Mouse (Mus musculus) CD4-positive helper T cell, adult 2 months (primary cell): Measurements from ENCODE around the gene Stpg1.

Source experiments
- DNase-seq: peaks from one replicate; pipeline ENCODE4 v3.0.0-alpha.2; 2012; ENCODE audit warnings: low read depth, missing footprints, low spot score

Gene Stpg1

DNA sequence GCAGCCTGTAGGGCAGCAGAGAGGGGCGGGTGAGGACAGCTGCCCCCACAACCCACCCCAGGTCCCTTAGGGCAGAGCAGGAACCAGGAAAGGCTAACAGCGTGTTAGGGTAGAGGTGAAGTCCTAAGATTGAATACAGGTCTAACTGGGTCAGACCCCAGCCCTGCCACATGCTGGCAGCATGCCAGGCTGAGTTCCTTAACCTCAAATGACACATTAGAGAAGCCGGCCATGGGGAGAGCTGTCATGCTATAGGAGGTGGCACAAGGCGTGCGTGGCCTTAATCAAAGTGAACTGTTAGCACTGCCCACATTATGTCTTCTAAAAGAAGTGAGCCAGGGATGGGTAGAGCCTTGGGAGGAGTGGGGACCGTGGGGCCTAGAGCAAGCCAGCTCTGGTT, 54.7 kb downstream of the Stpg1 start:
- DNase-seq, result no peak

DNA sequence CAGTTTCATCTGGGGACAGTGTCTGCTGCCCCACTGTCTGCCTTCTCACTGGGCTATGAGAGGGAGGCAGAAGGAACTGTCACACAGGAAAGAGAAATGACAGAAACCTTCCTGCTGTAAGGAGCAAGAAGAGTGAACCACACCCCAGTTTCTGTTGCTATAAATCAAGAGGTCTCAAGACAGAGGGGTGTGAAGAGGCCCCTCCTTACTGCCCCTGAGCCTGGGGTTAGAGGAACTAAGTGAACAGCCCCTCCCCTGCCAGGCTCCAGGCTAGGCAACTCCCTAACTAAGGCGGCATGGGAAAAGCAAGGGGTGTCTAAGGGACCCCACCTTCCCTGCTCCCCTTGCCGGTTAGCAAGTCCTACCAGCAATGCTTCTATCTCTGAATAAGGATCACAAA, 69.2 kb downstream of the Stpg1 start:
- DNase-seq, result no peak

DNA sequence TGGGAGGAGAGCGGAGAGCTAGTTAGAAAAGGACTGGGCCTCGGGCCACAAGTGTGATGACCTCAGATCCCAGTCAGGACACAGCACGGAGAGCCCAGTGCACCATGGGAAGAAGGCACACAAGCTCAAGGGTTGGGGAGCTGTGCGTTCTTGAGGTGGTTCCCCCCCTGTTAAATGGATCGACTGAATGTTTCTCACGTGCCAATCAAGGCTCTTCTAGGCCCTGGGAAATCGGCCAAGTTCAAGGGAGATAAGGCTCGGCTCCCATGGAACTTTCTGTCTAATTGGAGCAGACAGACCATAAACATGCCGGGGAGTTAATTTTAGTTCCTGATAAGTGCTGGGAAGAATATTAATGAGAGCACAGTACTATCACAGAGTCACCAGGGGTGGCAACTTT, 70.8 kb downstream of the Stpg1 start:
- no peak for DNase-seq

DNA sequence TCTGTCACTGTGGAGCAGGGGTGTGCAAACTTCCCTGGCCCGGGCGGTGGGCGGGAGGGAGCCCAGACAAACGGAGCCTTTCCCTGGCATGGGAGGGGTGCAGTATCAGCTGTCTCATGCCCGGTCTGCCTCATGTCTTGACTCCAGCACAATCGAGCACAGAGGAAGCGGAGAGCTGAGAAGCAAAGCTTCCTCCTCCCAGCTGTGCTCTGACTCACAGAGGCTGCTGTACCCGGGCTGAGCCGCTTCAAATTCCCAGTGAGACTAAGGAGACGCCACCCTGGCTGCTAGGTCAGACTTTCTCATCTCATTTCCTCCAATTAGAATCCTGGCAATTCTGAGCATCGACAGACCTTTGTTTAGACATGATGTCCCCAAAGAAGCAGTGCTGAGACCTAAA, 72.5 kb downstream of the Stpg1 start:
- DNase-seq, result no peak

DNA sequence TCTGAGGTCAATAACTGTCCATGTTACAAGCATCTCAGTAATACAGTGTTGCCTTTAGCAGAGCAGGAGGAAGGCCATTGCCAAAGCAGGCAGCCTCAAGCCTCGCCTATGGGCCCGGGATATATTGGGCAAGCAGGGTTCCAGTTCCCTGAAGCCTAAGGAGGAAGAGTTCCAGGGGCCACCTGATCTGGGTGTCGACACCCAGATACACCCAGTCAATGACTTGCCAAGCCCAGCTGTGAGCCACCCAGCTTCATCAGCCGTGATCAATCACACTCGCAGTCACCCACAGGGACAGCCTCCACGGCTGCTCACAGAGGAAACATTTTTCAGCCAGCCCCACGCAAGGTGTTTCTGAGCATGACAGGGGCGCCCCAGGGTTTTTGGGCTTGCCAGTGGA, 72.9 kb downstream of the Stpg1 start:
- DNase-seq, result no peak

DNA sequence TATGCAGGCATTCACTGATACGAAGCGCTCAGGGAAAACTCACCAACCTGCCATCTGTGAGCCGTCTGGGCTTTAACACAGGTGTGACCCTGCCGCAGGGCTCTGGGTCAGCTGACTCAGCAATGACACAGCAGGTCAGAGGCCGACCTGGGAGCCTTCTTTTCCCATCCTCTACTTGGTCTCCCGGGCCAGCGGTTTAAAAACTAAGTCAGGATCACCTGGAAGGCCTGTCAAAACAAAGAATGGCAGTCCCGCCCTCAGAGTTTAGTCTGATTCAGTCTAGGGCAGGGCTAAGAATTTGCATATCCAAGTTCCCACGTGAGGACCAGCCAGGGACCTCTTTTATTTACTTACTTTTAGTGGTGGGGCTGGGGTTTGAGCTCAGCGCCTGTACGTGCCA, 74.6 kb downstream of the Stpg1 start:
- no peak for DNase-seq

DNA sequence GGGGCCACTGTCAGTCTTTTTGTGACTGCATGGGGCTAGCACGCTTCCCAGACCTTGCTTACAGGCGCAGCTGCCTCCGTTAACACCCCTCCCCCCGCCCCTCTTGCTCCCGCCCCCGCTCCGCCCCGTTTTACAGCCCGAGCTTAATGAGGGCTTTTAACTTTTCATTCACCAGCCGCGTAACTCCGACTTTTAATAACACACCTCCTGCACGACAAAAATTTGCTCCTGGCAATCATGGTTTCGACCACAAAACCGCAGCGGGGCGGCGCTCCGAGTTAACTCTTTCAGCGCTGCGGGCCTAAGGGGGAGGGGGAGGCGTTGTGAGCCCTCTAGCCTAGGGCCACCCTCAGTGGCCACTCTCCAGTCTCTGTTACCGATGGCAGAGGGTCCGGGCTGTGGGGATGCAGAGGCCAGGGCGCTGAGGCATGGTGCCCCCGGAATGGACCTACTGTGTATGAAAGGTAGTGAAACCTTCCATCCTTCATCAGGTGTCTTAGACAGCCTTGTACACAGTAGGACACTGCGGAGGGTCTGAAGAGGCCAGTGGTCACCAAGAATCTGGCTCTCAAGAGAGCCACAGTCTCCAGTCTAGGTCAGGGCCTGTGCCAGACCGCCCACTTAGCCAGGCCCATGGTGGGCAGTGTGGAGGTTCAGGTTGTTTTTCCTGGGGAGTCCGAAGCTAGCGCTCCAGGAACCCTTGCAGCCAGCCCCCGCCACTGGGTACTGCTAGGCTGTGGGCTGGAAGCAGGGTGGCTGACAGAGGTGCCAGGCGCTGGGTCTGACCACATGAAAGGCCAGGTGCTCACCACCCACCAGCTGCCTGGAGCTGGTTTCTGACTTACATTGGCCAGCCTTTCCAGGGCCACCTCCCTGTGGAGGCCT, 75.8 kb downstream of the Stpg1 start:
- peak; percentile 72 for DNase-seq

DNA sequence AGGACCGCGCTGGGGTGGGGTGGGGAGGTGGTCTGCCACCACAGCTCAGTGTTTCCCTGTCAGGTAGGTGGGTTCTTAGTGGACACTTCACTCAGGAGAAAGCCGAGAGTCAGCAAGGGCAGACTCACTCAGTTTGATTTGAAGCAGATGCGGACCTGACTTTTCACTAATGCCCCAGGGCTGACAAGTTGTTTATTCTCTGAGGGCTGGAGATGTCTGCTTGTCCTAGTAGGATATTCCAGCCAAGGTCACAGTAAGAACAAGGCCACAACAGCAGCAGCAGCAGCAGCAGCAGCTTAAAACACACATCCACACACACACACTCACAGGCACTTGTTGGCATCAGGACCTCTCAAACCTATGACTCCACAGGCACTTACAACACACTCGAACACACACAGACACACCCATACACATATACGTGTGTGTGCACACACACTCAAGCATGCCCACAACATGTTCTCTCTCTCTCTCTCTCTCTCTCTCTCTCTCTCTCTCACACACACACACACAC, 76.5 kb downstream of the Stpg1 start:
- peak; percentile 32 for DNase-seq

DNA sequence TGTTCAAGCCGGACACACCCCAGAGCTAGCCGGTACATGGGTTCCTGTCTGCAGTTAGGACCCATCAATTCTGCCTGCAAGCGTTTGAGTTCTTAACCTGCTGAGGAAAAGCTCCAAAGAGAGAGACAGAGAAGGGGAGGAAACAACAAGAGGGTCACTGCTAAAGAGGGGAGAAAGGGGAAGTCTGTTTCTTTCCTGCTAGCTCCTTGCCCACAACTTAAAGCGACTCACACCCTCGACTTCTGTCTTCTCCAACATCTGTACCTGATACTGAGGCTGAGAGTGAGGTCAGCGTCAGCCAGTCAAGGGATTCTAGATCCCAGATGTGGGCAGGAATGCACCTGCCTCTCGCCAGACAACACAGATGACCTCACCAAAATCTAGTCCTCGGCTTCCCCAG, 77.7 kb downstream of the Stpg1 start:
- no peak for DNase-seq

DNA sequence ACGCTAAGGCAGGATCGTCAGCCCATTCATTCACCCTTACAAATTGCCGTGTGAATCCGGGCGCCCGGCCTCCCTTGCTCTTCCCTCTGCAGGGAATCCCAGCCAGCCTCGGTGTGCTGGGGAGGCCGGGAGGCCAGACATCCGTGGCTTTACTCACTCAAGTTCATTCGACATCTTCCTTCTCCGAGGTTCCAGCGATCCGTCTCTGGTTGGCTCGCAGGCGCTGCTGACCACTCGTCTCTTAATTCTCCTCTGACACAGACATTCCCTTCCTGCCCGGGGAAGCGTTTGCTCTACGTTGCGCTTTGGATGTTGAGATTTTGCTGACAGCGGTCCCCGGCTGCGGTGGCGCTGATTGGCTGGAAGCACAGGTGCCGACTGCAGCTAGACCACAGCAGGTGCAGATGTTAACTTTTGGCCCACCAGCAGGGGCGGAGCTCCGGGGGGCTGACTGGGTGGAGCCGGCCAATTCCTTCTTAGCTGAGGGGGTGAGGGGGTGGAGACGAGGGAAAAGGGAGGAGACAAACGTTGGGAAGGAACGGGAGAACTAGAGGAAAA, 78.7 kb downstream of the Stpg1 start, which contains the start of gene Grhl3:
Gene Grhl3, minus strand, starts transcription at position 380 of the 558 bp plus-strand sequence.
- DNase-seq, result peak; percentile 34

DNA sequence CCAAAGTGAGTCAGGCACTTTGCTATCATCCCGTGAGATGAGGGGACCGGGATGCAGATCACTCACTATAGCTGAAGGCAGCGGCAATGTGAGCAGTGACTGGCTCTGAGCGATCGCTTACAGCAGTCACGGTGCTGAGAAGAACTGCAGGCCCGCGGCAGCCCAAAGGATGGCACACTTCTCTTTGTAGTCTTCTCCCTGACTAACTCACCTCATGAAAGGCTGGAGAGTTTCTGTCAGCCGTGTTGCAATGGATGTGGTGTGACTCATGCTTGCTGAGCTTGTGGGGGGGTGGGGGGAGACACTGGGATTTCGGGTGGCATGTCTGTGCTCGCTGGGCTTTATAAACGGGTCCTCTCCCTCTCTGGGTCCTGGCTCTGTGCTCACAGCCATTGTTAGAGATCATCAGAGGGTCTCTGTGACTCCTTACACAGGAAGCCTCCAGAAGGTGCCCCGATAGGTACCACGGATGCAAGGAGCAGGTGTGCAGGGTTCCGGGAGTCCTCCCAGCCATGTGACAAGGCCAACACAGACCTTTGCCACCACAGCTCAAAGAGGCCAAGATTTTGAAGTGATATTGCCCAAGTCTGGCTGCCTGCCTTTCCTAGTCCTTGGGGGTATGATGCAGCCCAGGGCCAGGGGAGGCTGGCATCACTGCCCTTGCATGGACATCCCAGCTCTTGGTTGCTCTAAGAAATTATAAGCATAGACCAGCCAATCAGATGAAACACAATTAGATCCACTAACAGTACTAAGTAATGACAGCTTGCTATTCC, 81.0 kb downstream of the Stpg1 start:
- no peak for DNase-seq

DNA sequence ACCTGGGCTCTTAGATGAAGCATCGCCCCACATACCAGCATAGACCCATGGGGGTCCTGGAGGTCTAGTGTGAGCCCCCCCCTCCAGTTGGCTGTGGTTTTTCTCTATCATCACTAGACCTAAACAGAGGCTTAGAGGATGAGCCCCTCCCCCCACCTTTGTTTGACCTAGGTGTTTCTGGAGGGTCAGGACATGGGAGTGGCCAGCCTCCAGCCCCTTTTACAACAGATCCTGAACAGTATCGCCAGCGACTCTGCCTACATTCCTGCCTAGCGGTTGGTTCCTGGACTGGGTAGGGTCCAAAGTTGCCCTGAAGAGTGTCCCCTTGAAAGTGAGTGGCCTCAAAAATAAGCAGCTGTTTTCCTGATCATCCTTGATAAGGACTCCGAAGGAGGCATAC, 83.9 kb downstream of the Stpg1 start:
- no peak for DNase-seq

DNA sequence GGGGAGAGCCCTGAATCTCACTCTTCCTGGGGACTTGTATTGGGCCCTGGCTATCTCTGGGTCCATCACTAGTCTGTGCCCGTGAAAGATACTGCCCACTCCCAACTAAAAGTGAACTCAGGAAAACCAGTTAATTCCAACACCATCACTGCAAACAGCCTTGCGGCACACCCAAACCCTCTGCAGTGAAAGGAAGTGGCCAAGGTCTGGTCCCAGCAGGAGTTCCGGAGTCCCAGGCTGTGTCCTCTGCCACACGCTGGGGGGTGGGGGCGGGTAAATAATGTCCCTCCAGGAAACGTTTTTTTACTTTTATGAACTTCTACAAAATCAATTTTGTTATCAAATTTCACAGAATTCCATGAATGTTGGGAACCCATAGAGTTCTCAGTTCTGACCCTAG, 85.1 kb downstream of the Stpg1 start:
- no peak for DNase-seq

DNA sequence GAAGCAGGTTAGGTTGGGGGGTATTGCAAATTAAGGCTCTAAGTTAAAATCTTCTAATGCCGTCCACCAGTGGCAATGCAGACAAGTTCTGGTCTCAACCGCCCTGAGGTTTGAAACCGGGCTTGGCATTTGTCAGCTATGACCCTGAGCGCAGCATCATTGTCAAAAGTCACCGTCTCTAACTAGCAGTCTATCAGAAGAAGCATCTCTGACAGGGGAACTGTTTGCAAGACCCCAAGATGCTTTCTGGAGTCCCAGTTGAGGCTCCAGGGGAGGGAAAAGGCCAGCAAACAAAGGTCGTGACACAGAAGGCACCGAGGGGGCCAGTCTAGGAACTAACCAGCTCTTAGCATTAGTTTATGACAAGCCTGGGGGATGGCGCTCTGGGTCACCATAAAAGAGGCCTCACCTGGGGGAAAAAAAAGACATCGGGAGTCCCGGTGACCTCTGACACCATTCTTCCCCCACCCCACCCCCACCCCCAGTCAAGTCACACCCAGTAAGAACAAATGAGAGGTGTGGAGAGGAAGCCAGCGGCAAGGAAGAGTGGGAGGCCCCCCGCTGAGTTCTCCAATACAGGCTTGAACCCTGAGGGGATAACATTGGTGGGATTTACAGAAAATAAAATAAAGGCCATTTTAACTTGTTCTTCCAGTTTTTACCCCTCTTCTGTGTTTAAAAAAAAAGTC, 86.8 kb downstream of the Stpg1 start:
- DNase-seq, result no peak

DNA sequence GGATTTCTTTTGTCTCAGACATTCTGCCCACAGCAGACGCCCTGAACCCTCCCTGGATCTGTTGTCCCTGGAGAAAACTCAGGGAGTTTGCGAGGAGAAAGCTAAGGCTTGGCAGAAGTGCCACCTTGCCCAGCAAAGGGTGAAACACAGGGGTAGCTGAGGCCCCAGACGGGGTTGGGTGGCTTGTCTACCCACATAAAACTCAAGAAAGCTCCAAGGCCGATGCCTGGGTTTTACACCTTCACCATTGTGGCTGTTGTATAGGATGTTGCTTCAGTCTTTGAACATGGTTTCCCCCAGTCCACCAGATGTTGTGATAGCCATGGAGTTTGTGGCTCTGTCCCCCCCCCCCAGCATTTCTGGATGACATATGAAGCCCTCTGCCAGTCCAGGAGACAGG, 90.2 kb downstream of the Stpg1 start:
- DNase-seq, result no peak
